Mouse (Mus musculus) heart, adult 8-10 months (tissue): ENCODE data around the gene Psen1. TPM values are rescaled to one million over a fixed set of nuclear protein-coding genes. Genes with fewer than 3 reads are reported as not detected.

Experiments
- DNase-seq: peaks from one replicate; pipeline ENCODE4 v3.0.0; 2022; ENCODE audit warnings: low spot score
- total RNA-seq, 4 experiments: library from RNA; stranded (reverse); gene quantifications; 2 replicates each; pipeline ENCODE4 v1.2.4; 2022

Psen1 gene
- total RNA-seq, 4 experiments from 2014 or later = 30.1 to 40.0 (median 34.9) TPM

DNA sequence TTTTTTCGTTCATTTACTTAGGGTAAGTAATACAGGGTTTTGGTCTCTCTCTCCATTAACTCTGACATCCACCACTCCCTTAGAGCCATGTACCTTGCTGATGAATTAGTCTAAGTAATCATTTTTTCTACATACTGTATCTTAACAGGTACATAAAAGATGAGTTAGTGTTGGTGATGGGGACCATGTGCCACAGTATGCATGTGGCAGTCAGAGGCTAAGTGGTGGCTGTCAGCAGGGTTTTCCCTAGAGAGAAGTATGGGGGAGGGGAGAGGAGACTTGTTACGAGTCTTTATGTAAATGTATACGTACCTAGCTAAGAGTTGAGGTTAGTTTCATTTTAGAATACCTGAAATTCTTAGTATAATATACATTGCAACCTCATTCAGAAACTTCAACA is 35.1 kb downstream of the Psen1 start:
- no peak for DNase-seq

DNA sequence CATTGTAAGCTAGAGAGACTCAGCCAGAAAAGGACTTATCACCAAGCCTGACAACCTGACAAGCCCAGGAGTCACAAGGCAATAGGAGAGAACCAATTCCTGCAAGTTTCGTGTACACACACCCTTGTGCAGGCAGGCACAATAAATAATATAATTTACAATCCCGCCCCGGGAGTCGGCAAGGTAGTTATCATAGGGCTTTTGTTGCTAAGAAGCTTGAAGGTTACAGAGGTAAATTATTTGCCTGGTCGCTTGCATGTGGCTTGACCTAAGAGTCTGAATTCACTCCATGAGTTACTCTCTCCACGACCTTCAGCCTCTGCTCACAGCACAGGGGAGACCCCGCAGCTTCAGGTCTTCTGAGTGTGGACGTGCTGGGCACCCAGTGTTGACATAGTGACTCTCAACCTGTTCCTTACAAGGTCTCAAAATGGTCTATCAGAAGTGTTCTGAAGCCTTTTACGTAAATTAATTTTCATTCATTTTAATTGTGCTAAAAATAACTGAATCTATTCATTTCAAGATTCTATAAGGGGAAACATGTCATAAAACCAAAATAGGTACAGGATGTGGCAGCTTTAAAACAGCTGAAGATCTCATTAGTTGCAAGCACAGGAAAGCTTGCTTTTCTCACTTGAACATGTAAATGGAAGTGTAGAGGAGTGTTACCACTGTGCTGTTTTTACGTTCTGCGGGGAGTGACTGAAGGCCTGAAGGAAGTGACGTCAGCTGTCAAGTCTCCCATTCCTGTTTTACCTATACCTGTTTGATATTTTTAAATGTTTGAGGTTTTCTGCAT is 38.8 kb downstream of the Psen1 start:
- peak; percentile 37 for DNase-seq

DNA sequence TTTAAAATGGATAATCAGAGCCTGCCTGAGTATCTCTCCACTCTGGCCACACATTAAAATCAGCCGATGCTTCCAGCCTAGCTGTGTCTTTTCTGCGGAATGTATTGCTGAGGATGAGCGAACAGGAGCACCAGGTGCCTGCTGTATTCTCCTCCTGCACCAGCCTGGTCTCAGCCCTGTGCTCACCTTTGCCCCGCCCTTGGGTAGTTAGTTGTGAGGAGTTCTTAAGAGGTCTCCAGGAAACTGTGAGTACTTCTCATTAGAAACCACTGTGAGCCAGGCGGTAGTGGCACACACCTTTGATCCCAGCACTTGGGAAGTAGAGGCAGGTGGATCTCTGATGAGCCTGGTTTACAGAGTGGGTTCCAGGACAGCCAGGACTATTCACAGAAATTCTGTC is 44.3 kb downstream of the Psen1 start:
- no peak for DNase-seq

DNA sequence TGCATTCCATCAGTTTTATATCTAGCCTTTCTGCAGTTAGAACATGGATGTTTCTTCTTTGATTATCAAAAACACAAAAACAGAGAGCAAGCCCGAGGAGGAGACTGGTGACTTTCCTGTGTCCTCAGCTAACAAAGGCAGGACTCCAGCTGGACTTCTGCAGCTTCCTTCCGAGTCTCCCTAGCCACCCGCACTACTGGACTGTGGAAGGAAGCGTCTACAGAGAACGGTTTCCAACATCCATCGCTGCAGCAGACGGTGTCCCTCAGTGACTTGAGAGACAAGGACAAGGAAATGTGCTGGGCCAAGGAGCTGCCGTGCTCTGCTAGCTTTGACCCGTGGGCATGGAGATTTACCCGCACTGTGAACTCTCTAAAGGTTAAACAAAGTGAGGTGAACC is 46.1 kb downstream of the Psen1 start:
- DNase-seq = peak; percentile 54

DNA sequence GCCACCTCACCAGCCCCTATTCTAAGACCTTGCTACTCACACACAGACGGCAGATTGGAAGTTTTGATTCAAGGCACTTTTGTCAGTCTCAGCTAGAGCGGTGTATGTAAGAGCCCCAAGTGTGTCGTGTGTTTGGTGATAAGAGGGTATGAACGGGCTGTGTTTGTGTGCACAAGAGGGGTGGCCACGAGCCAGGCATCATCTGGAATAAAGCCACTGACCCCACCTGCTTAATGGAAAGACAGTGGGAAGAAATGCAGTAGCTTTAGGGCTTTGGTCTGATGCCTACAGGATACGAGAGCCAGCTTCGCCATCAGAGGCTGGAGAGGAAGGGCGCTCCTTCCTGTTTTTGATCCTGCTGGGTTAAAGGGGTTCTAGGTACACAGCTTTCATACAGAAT is 48.3 kb downstream of the Psen1 start:
- no peak for DNase-seq

DNA sequence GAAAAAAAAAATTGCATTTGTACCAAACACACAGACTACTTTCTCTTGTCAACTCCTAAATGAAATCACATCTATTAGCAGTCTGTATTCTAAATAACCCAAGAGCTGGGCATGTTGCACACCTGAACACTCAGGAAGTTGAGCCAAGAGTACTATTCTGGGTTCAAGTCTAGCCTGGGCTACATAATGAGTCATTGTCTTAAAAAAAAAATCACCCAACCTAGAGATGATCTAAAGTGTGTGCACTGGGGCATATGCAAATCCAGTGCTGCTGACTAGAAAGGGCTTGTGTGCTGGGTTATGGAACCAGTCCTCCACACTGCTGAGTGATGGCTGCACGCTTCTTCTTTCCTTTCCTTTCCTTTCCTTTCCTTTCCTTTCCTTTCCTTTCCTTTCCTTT is 50.7 kb downstream of the Psen1 start:
- no peak for DNase-seq

DNA sequence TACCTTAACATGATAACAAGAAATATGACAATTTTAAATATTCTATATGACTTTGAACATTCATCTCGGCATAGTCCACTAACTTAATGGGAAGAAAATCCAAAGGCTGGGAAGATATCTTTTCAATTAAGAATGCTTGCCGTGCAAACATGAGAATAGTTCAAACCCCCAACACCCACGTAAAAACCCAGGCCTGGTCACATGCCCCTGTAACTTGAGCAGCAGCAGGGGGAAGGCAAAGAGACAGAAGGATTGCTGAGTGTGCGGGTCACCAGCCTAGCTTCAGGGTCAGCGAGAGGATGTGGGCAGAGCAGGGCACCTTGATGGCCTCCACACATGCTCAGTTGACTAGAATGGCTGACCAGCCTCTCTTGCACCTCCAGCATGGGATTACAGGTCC is 53.8 kb downstream of the Psen1 start:
- DNase-seq = no peak

DNA sequence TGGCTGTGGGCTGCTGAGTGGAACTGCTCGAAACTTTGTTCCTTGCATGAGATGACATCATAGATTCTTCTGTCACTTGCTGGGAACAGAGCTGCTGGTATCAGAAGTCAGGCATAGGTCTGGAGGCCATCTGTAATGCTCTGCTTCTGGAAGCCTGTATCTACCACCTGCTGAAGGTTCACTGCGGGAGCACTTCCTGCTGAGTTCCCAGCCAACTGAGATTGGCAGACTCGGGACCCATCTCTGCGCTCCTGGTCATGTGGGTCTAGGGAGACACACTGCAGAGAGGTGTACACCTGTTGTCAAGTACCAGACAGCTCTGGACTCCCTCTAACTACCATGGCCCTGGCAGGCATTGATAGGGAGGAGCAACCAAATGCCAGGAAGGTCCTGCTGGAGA is 54.9 kb downstream of the Psen1 start:
- no peak for DNase-seq

DNA sequence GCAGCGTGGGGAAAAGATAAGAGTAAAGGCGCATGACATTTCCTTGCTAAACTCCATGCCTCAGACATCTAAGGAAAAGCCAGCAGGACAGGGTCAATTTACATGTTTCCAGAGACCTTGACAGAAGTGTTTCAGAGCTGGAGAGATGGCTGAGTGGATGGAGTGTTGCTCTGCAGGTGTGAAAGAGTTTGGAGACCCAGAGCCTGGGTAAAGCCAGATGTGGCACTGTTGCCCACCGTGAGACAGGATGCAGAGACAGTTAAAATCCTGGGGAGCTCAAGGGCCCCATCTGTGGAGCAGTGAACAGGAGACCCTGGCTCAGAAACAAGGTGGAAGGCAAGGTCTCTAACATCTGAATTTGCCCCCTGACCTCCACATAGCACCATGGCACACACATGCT is 55.8 kb downstream of the Psen1 start:
- no peak for DNase-seq

DNA sequence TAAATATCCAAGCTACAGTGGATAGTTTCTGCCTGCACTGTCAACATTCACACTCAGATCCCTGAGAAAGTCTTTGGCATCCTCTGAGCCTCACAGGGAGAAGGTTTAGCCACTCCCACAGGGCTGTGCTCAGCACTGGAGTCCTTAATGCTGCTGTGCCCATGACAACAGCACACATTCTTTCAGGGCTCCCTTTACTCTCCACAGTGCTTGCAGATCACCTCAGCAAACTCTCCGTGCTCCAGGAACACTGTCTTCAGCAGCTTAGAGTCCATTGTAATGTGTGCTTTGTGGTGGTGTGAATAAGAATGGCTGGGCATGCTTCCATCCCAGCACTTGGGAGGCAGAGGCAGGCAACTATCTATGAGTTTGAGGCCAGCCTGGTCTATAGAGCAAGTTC is 61.2 kb downstream of the Psen1 start:
- no peak for DNase-seq

DNA sequence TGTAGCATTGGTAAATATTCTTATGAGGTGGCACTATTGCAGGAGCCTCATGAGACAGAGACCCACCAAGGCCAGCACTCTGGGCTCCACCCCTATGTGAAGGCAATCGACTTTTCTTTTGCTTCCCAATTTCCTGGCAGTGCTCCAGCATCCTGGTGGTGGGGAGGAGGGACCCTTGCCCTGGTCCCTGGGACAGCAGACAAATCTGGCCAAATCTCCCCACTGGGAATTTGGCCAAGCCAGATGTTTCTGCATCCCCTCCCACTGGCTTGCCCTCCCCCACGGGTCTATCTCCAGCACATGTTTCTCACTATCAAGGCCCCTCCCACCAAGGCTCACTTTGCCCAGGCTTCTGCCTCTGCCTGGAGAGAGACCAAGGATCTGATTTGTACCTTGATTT is 64.5 kb downstream of the Psen1 start:
- peak; percentile 14 for DNase-seq

DNA sequence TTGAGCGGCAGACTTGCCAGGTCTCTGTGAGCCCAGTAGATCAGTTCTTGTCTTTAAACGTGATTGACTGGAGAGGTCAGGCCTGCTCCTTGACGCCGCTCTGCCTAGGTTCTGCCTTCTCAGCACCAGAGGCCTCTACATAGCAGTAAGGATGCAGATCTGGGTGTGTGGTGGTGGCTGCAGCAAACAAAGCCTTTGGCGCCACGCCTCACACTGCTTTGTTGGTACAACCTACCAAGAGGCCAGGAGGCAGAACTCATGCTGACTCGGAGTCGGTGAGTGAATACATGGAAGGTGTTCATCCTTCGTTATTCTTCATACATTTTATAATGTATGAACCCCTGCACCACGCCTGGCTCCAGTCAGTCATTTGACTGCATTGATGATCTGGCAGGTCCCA is 70.8 kb downstream of the Psen1 start:
- no peak for DNase-seq

DNA sequence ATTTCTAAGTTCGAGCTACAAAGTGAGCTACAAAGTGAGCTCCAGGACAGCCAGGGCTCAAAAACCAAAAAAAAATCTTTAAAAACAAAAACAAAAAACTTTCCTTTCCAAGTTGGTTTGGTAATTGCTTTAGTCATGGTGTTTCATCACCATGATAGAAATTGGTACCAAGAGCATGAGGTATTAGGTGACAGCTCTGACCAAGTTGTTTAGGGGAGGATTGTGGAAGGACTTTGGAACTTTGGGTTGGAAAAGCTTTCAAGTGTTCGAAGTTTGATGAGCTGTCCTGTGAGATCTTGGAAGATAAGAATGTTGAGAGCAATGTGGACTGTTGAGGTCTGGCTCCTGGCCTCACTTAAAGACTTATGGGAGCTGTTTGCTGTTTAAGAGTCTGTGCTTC is 72.2 kb downstream of the Psen1 start:
- DNase-seq = no peak

DNA sequence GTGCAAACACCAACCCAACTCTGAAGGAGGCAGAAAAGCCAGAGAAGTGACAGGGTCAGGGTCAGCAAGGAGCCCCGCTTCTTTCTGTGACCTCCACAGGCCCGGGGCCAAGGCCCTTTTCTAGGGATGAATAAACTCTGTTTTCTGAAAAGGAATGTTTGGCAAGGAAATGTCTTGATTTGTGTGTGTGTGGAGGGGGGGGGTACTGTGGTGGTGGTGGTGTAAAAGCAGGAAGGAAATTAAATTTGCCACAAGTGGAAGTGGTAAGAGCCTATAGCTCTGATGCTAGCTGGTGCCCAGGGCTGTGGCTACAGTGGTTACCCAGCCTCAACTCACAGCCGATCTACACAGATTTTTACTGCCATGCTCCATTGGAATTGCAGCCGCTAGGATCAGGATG is 74.8 kb downstream of the Psen1 start:
- DNase-seq = peak; percentile 20

DNA sequence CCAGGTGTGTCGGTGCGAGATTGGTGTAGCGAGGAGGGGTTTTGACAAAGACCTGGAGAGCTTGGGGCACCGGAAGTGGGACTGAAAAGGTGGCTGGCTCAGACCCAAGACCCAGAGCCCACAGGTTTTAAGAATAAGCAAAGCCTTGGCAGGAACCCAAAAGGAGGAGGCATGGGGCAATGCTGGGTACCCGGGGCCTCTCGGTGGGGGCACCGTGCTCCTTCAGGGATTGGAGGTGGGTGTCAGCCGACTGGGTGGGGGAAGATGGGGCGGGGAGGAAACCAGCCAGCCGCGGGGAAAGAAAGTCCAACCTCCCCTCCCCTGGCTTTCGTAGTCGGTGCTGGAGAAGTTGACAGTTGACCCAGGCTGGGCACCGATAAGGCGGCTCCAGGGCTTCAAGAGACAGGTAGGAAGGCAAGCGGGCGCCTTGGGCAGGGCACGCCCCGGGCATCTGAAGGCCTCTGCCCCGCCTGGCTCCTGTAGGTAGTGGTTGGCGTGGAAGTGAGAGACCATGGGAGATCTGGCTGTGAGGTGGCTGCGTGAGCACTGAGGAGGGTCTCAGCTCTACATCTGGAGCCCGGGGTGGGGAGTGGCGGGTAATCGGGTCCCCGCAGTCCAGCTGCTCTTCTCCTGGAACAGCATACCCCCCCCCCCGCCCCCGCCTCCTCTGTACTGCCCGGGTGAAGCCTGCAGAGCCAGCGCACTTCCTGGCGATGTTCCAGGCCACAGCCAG is 75.5 kb downstream of the Psen1 start, which contains the start of gene Papln:
Gene Papln (plus strand): TSS at position 324 of the 733 bp plus-strand sequence.
- DNase-seq = no peak

DNA sequence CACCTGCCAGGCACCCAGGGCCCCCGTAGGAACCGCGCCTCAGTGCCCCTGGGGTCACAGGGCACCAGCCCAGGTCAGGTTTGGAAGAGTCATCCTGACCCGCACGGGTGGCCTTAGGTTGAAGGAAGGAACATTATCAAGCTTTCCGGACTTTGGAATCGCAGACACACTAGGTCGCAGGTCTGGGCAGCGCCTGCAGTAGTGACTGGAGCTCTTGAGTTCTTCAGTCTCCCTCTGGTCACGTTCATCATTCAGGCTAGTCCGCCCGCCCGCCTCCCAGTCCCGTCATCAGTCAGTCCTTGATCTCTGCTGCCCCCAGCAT is 76.1 kb downstream of the Psen1 start:
- DNase-seq = no peak

DNA sequence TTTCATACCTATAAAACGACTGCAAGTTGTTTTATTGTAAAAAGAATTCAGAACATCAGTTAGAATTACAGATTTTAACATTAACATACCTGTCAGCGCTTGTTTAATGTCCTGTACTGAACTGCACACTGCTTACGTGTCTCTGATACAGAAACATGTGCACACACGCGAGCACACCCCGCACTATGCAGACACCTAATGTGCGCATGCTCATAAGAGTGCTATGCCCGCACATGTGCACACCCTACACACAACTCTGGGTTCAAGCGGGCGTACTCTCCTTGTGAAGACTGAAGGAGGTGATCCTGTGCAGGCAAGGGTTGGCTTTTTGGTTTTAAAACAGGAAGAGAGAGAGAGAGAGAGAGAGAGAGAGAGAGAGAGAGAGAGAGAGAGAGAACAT is 76.6 kb downstream of the Psen1 start:
- DNase-seq = no peak

DNA sequence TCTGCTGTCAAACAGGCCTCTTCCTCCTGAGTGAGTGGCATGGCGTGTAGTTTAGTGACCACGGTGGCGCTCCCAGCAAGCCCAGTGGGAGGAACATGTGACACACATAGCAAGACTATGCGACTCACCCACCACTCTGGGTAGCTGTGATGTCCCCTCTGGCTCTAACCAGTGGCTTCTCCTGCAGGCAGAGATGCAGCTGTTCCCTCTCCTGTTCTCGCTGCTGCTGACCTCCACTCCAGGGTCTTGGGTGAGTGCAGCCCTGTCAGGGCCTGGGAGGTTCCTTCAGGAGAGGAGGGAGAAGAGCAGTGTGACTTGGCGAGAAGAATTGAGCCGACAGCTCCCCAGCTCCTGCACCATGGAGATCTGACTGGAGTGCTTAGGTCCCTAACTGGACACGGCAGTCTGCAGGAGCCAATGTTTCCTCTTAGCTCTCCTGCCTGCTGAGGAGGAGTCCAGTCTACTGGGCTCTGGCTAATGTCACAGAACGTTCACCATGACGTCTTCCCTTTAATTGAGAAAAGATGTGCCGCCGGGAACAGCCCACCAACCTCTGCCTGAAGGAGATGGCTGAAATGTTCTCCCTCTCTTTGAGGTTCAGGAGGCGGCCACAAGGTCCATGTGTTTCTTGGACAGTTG is 78.1 kb downstream of the Psen1 start:
- DNase-seq = no peak

DNA sequence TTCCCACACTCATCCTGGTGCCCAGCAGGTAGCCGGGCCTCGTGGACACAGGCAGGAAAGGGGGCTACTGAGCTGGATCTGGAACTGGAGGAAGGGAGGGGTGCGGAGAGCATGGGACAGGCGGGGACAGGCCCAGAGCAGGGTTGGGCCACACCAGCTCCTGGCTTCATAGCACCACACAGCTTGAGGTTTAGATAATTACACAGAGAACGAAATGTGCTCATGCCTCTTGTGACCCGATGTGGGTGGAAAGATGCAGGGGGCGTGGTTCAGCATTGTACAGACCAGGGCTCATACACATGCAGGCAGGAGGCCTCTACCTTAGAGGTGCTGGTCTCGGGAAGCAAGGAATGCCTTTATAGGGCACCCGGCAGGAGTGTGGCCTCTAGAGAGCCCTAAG is 79.9 kb downstream of the Psen1 start:
- DNase-seq = no peak

DNA sequence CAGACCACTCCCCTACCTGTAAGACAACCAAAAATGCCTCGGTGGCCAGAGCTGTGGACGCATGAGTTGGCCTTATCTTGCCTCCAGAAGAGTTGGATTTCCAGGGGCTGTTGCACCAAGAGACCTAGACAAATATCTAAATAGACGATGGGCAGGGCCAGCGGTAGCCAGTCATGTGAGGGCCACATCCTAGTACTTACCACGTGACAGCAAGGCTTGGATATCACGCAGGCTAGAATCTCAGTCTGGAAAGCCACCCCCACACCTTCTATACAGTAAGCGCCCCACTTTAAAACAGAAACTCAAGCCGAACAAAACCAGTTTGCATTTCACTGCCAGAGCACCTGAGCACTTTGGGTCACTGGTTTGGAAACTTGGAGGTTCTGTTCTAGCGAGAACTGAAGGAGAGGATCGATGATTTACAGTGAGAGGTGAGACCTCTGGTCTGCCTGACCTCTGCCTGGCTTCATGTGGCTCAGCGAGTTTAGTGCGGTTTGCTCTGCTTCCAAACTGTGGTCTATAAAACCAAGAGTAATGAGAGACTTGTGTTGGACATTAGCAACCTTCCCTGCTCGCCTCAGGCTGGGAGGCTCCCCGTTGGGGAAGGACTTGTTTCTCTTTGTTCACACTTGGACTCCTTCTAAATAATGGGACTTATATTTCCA is 80.4 kb downstream of the Psen1 start:
- no peak for DNase-seq

DNA sequence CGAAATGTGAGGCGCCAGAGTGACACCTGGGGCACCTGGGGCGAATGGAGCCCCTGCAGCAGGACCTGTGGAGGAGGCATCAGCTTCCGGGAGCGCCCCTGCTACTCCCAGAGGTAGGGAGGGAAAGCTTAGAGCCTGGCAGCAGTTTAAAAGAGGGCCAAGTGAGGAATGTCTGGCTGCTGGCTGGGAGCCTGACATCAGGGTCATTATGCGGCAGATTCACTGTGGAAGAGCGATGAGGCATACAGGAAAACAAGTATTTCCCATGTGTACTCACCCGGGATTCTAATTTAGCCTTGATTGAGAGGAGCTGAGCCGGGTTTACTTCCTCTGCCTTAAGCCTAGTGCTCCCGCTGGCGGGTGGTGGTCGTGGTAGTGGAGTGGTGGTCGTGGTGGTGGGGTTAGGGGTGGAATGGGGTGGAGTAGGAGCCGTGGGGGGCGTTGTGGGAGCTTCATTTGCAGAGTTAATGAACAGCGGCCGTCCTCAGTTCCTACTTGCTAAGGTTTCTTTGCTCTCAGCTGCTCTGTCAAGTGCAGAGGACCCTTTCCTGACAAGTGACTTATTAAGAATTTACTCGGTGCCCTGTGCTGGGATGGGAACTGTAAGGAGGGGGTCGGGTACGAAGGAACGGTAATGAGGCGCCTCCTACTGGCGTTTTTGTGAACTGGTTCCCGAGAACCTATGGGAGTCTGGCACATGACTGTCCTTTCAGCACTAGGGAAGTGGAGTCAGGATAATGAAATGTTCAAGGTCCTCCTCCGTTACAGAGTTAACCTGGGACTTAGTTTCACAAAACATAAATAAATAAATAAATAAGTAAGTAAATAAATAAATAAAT is 82.7 kb downstream of the Psen1 start:
- peak; percentile 28 for DNase-seq
